Mouse (Mus musculus): ENCODE results near the gene Pgf. TPM values are rescaled to one million over a fixed set of nuclear protein-coding genes. Genes with fewer than 3 reads are reported as not detected.

Pgf gene
- total RNA-seq, 1 experiment from 2014 or later: 0.84 TPM

Other genes starting within 250 kb of the Pgf start
- gene Fcf1, start 206.9 kb downstream of the Pgf start, total RNA-seq (2017): 98.3 and 119 TPM in 2 replicates
- gene Arel1, start 206.9 kb downstream of the Pgf start, total RNA-seq (2017): 27.6 and 39.3 TPM in 2 replicates
- 63.3 and 91.8 TPM in 2 replicates for gene Ylpm1, start 181.5 kb downstream of the Pgf start, total RNA-seq (2017)
- gene Prox2, start 67.0 kb downstream of the Pgf start, total RNA-seq (2017): 1.7 and 3.2 TPM in 2 replicates
- gene Dlst, start 67.0 kb downstream of the Pgf start, total RNA-seq (2017): 161 and 171 TPM in 2 replicates
- gene Rps6kl1, start 26.5 kb downstream of the Pgf start, total RNA-seq (2017): not detected in 2 replicates
- gene Eif2b2, start 41.7 kb upstream of the Pgf start, total RNA-seq (2017): 79.2 and 94.9 TPM in 2 replicates
- 9.4 and 11.9 TPM in 2 replicates for gene Mlh3, start 92.8 kb upstream of the Pgf start, total RNA-seq (2017)
- gene Acyp1, start 110.6 kb upstream of the Pgf start, total RNA-seq (2017): 52.8 and 63.5 TPM in 2 replicates
- gene Zc2hc1c, start 110.8 kb upstream of the Pgf start, total RNA-seq (2017): 0.13 and 0.20 TPM in 2 replicates
- 31.6 and 40.9 TPM in 2 replicates for gene Nek9, start 161.6 kb upstream of the Pgf start, total RNA-seq (2017)
- 90.3 and 111 TPM in 2 replicates for gene Tmed10, start 197.1 kb upstream of the Pgf start, total RNA-seq (2017)

All from hematopoietic stem cell, adult 5-6 weeks (primary cell).